Mouse (Mus musculus): ENCODE measurements around the gene Coro2b. TPM values are rescaled to one million over a fixed set of nuclear protein-coding genes. Genes with fewer than 3 reads are reported as not detected.
A peak's percentile ranks its signal among the peaks of the same experiment; 100 is the strongest.

Coro2b gene
- polyA plus RNA-seq, 1 experiment from 2014 or later, result 16.5 TPM

DNA sequence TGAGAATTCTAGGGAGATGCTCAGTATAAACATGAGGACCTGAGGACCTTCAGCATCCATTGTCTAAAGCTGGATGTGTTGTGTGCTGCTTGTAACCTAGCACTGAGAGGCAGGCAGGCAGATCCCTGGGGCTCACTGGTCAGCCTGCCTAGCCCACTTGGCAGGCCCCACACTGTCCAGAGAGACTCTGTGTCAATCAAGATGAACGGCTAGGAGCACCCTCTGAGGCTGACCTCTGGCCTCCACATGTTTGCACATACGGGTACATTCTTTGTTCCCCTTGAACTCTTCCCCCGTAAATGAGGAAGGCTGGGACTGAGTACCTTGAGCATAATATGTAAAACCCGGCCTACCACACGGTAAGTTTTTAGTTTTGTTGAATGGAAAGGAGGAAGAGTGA, 156.5 kb downstream of the Coro2b start:
- peaks cover 47% of the 10 kb centered on the region for H3K36me3 ChIP-seq (ENCODE audit: control insufficient read depth, insufficient read depth, low read length)
- no peak overlapping the region for H3K27ac ChIP-seq (ENCODE audit: low read depth, low read length)
- H3K9me3 ChIP-seq (ENCODE audit: control insufficient read depth, low read length), result no peaks in the 10 kb centered on the region
- no peak overlapping the region for H3K9ac ChIP-seq (ENCODE audit: low read depth, low read length)
- H3K27me3 ChIP-seq (ENCODE audit: control insufficient read depth, insufficient read depth, low read length), result no peaks in the 10 kb centered on the region
- 62% methylated on average over 5 of the region's 5 CpGs for WGBS
- no peak overlapping the region for H3K4me3 ChIP-seq (ENCODE audit: low read length)
- H3K4me1 ChIP-seq (ENCODE audit: control insufficient read depth, insufficient read depth, low read length), result no peaks in the 10 kb centered on the region
- no peak overlapping the region for H3K4me2 ChIP-seq (replicated peaks; ENCODE audit: low read depth, low read length)
- no peak for ATAC-seq (ENCODE audit: low FRiP score, low TSS enrichment)

- Histone ChIP-seq H3K27me3 (ENCODE audit: control insufficient read depth, insufficient read depth, low read length) (no peaks in the 10 kb centered on the region), H3K36me3 (ENCODE audit: control insufficient read depth, insufficient read depth, low read length) (peaks cover 69% of the 10 kb centered on the region), H3K9ac (ENCODE audit: low read depth, low read length) (no peak overlapping the region), H3K9me3 (ENCODE audit: control insufficient read depth, low read length) (no peaks in the 10 kb centered on the region), H3K4me2 (replicated peaks; ENCODE audit: low read depth, low read length) (no peak overlapping the region), H3K4me1 (ENCODE audit: control insufficient read depth, insufficient read depth, low read length) (peaks cover 2% of the 10 kb centered on the region; the same call in 1 of the 2 replicates), H3K4me3 (ENCODE audit: low read length) (no peak overlapping the region), H3K27ac (ENCODE audit: low read depth, low read length) (no peak overlapping the region)
- 94% methylated on average over 10 of the region's 10 CpGs for WGBS
- ATAC-seq (ENCODE audit: low FRiP score, low TSS enrichment), result no peak
Observed at GRCm38 (mm10) chr9:62377897-62378296, 158.9 kb downstream of the Coro2b start.

GRCm38 (mm10) chr9:62374276-62374675, 162.6 kb downstream of the Coro2b start:
- Histone ChIP-seq H3K4me2 (replicated peaks; ENCODE audit: low read depth, low read length) (no peak overlapping the region), H3K4me1 (ENCODE audit: control insufficient read depth, insufficient read depth, low read length) (peaks cover 15% of the 10 kb centered on the region), H3K9me3 (ENCODE audit: control insufficient read depth, low read length) (no peaks in the 10 kb centered on the region), H3K27ac (ENCODE audit: low read depth, low read length) (no peak overlapping the region), H3K36me3 (ENCODE audit: control insufficient read depth, insufficient read depth, low read length) (peaks cover 69% of the 10 kb centered on the region), H3K9ac (ENCODE audit: low read depth, low read length) (no peak overlapping the region), H3K27me3 (ENCODE audit: control insufficient read depth, insufficient read depth, low read length) (no peaks in the 10 kb centered on the region), H3K4me3 (ENCODE audit: low read length) (no peak overlapping the region)
- ATAC-seq (ENCODE audit: low FRiP score, low TSS enrichment), result no peak
- 82% methylated on average over 3 of the region's 3 CpGs for WGBS

DNA sequence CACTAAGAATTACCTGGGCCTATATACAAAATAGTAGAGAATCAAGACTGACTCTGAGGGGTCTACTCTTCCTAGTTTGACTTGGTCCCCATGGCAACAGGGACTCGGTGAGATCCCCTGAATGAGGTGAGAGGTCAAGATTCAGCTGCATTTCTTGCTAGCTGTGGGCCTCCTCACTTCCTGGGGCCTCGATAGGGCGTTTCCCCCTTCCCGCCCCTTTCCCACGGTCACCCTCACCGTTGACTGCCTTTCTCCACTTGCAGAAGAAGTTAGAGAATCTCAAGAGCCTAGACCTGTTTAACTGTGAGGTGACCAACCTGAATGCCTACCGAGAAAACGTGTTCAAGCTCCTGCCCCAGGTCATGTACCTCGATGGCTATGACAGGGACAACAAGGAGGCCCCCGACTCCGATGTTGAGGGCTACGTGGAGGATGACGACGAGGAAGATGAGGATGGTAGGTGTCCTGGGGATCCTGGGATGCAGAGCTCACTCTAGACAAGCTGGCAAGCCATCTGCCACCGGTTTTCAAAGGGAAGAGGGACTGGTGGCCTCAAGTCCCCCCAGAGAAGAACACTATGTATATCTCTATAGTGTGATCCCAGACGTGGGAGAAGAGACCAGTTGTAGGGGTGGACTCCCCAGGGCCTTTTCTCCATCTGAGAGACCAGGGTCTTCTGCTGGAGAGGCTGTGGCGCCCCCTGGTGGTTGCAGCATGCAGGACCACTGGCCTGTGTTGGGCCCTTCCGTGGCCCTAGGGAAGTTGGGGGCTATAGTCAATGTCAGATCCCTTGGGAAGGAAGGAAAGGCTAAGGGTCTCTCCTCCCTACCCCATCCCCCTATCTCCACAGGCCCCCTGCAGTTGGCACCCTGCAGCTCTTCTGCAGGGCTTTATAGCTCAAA, 163.4 kb downstream of the Coro2b start:
- no peaks in the 10 kb centered on the region for H3K9me3 ChIP-seq (ENCODE audit: control insufficient read depth, low read length)
- peaks cover 21% of the 10 kb centered on the region for H3K4me1 ChIP-seq (ENCODE audit: control insufficient read depth, insufficient read depth, low read length)
- H3K27me3 ChIP-seq (ENCODE audit: control insufficient read depth, insufficient read depth, low read length), result no peaks in the 10 kb centered on the region
- H3K9ac ChIP-seq (ENCODE audit: low read depth, low read length), result no peak overlapping the region
- peaks cover 66% of the 10 kb centered on the region for H3K36me3 ChIP-seq (ENCODE audit: control insufficient read depth, insufficient read depth, low read length)
- H3K4me2 ChIP-seq (replicated peaks; ENCODE audit: low read depth, low read length), result no peak overlapping the region
- H3K27ac ChIP-seq (ENCODE audit: low read depth, low read length), result no peak overlapping the region
- WGBS, result 58% methylated on average over 18 of the region's 18 CpGs
- ATAC-seq (ENCODE audit: low FRiP score, low TSS enrichment), result 0 out of 2 replicates have a peak, but pooled peaks have one; percentile 32
- H3K4me3 ChIP-seq (ENCODE audit: low read length), result no peak overlapping the region

DNA sequence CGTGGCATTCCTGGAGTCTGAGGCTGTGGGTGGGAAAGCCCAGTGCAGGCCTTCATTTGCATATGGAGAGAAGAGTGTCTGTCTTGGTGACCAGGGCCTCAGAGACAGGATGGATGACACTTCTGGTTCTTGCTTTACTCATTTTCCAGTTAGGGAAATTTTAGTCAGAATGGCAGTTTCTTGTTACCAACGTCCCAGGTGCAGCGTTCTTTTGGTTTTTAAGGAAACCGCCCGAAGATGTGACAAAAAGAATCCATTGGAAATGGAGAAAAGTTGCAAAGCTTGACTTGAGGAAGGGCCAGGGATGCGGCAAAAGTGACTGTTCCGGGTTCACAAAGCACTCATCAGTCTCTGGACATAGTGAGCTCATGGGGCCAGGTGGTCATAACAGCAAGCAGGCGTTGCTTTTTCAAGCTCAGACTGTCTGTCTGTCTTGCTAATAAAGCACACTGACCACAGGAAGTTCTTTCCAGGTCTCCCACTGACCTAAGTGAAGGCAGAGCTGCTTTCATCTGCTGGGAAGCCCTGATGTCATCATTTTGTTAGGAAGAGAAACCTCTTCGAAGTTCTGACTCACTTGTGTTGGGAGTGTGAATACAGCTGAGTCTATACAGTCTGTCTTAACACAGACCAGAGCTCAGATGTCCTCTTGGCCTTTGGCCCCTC, 164.2 kb downstream of the Coro2b start:
- H3K4me3 ChIP-seq (ENCODE audit: low read length), result no peak overlapping the region
- H3K27me3 ChIP-seq (ENCODE audit: control insufficient read depth, insufficient read depth, low read length), result no peaks in the 10 kb centered on the region
- H3K36me3 ChIP-seq (ENCODE audit: control insufficient read depth, insufficient read depth, low read length), result peaks cover 58% of the 10 kb centered on the region
- WGBS, result 83% methylated on average over 9 of the region's 9 CpGs
- no peak for ATAC-seq (ENCODE audit: low FRiP score, low TSS enrichment)
- no peaks in the 10 kb centered on the region for H3K9me3 ChIP-seq (ENCODE audit: control insufficient read depth, low read length)
- peaks cover 28% of the 10 kb centered on the region for H3K4me1 ChIP-seq (ENCODE audit: control insufficient read depth, insufficient read depth, low read length)
- H3K4me2 ChIP-seq (replicated peaks; ENCODE audit: low read depth, low read length), result no peak overlapping the region
- no peak overlapping the region for H3K9ac ChIP-seq (ENCODE audit: low read depth, low read length)
- no peak overlapping the region for H3K27ac ChIP-seq (ENCODE audit: low read depth, low read length)

- Histone ChIP-seq H3K4me1 (ENCODE audit: control insufficient read depth, insufficient read depth, low read length) (peaks cover 36% of the 10 kb centered on the region), H3K4me3 (ENCODE audit: low read length) (no peak overlapping the region), H3K27ac (ENCODE audit: low read depth, low read length) (no peak overlapping the region), H3K4me2 (replicated peaks; ENCODE audit: low read depth, low read length) (no peak overlapping the region), H3K27me3 (ENCODE audit: control insufficient read depth, insufficient read depth, low read length) (no peaks in the 10 kb centered on the region), H3K9ac (ENCODE audit: low read depth, low read length) (no peak overlapping the region), H3K9me3 (ENCODE audit: control insufficient read depth, low read length) (no peaks in the 10 kb centered on the region), H3K36me3 (ENCODE audit: control insufficient read depth, insufficient read depth, low read length) (peaks cover 51% of the 10 kb centered on the region)
- no peak for ATAC-seq (ENCODE audit: low FRiP score, low TSS enrichment)
- 75% methylated on average over 16 of the region's 16 CpGs for WGBS
Observed at GRCm38 (mm10) chr9:62371745-62372555, 164.9 kb downstream of the Coro2b start.

- Histone ChIP-seq H3K4me3 (ENCODE audit: low read length) (no peak overlapping the region), H3K36me3 (ENCODE audit: control insufficient read depth, insufficient read depth, low read length) (peaks cover 39% of the 10 kb centered on the region), H3K27me3 (ENCODE audit: control insufficient read depth, insufficient read depth, low read length) (no peaks in the 10 kb centered on the region), H3K9ac (ENCODE audit: low read depth, low read length) (no peak overlapping the region), H3K27ac (ENCODE audit: low read depth, low read length) (no peak overlapping the region), H3K4me1 (ENCODE audit: control insufficient read depth, insufficient read depth, low read length) (peaks cover 46% of the 10 kb centered on the region), H3K9me3 (ENCODE audit: control insufficient read depth, low read length) (no peaks in the 10 kb centered on the region), H3K4me2 (replicated peaks; ENCODE audit: low read depth, low read length) (no peak overlapping the region)
- no peak for ATAC-seq (ENCODE audit: low FRiP score, low TSS enrichment)
- 60% methylated on average over 6 of the region's 6 CpGs for WGBS
Observed at GRCm38 (mm10) chr9:62370648-62371280, 166.1 kb downstream of the Coro2b start.

GRCm38 (mm10) chr9:62370186-62370585, 166.7 kb downstream of the Coro2b start:
- H3K4me1 ChIP-seq (ENCODE audit: control insufficient read depth, insufficient read depth, low read length), result peaks cover 52% of the 10 kb centered on the region
- ATAC-seq (ENCODE audit: low FRiP score, low TSS enrichment), result no peak
- no peaks in the 10 kb centered on the region for H3K27me3 ChIP-seq (ENCODE audit: control insufficient read depth, insufficient read depth, low read length)
- H3K4me3 ChIP-seq (ENCODE audit: low read length), result no peak overlapping the region
- peaks cover 33% of the 10 kb centered on the region for H3K36me3 ChIP-seq (ENCODE audit: control insufficient read depth, insufficient read depth, low read length)
- H3K27ac ChIP-seq (ENCODE audit: low read depth, low read length), result no peak overlapping the region
- H3K4me2 ChIP-seq (replicated peaks; ENCODE audit: low read depth, low read length), result no peak overlapping the region
- WGBS, result 68% methylated on average over 9 of the region's 9 CpGs
- no peak overlapping the region for H3K9ac ChIP-seq (ENCODE audit: low read depth, low read length)
- H3K9me3 ChIP-seq (ENCODE audit: control insufficient read depth, low read length), result no peaks in the 10 kb centered on the region

Measured in kidney, embryonic 14.5 days (tissue).